Mouse (Mus musculus): Measurements from ENCODE around the gene Gpc5.

DNA sequence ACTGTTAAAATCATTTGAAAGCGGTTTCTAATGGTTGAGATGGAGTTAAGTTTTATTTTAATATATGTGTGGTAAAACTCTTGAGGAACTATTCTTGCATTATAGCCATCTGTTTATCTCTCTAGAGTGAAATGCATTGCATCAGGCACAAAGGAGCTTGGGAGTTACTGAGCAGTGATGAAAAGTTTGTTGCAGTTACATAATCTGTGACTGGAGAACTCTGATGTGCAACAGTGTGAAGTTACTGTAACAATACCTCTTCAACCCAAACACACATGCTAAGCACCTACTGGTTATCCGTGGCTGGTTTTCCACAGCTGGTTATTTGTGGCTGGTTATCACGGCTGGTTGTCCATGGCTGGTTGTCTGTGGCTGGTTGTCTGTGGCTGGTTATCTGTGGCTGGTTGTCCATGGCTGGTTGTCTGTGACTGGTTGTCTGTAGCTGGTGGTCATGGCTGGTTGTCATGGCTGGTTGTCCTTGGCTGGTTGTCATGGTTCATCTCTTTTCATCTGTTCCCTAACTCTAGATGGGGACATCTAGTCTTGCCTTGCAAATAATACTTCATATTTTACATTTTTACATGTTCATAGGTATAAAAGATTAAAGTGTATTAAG is 273.4 kb downstream of the Gpc5 start:
- no peak for TF ChIP-seq CTCF (IDR thresholded peaks at IDR 0.05; ENCODE audit: borderline replicate concordance, insufficient read depth, low read length)
- no peak for TF ChIP-seq POLR2A (IDR thresholded peaks at IDR 0.05; ENCODE audit: low read depth, low read length)

All from embryonic fibroblast, embryonic 13.5 days (primary cell).